Mouse (Mus musculus) neural tube, embryonic 13.5 days (tissue): ENCODE results near the gene Dkkl1. TPM values are rescaled to one million over a fixed set of nuclear protein-coding genes. Genes with fewer than 3 reads are reported as not detected.

Experiments used
- ATAC-seq: fragments of 200-750 bp; cut with Nextera tagmentation; 2 replicates; pipeline ENCODE4 v1.8.0; 2017; ENCODE audit warnings: low read depth, mild to moderate bottlenecking, moderate TSS enrichment, moderate library complexity
- H3K27ac ChIP-seq: fragments of 300-500 bp; sonication (generic); replicated peaks from 2 replicates; pipeline ENCODE4 v1.5.1; 2015; ENCODE audit warnings: moderate library complexity, mild to moderate bottlenecking, inconsistent platforms
- H3K27me3 ChIP-seq: fragments of 300-500 bp; sonication (generic); 2 replicates; pipeline ENCODE4 v1.6.1; 2015; ENCODE audit warnings: mild to moderate bottlenecking, inconsistent platforms
- H3K36me3 ChIP-seq: fragments of 300-500 bp; sonication (generic); 2 replicates; pipeline ENCODE4 v1.6.1; 2015; ENCODE audit warnings: mild to moderate bottlenecking, inconsistent platforms
- H3K4me1 ChIP-seq: fragments of 300-500 bp; sonication (generic); replicated peaks from 2 replicates; pipeline ENCODE4 v1.6.1; 2015; ENCODE audit warnings: inconsistent platforms
- H3K4me2 ChIP-seq: fragments of 300-500 bp; sonication (generic); 2 replicates; pipeline ENCODE4 v1.6.1; 2015; ENCODE audit warnings: inconsistent platforms, mild to moderate bottlenecking, moderate library complexity
- H3K4me3 ChIP-seq: fragments of 300-500 bp; sonication (generic); 2 replicates; pipeline ENCODE4 v1.5.1; 2015; ENCODE audit warnings: mild to moderate bottlenecking, inconsistent platforms
- H3K9ac ChIP-seq: fragments of 300-500 bp; sonication (generic); 2 replicates; pipeline ENCODE4 v1.6.1; 2015; ENCODE audit warnings: moderate library complexity, mild to moderate bottlenecking, inconsistent platforms
- H3K9me3 ChIP-seq: fragments of 300-500 bp; sonication (generic); 2 replicates; pipeline ENCODE4 v1.6.1; 2016; ENCODE audit warnings: inconsistent platforms
- WGBS: fragments of 180-500 bp; shearing (Covaris S2); methylation state at CpG from one replicate; pipeline ENCODE4 v1.1.7; 2015; 5-methylcytosine and 5-hydroxymethylcytosine counted together
- polyA plus RNA-seq: library from polyadenylated mRNA; unstranded; fragments of >200 nt; fragmentation: Nextera tagmentation; extraction: Ambion mirVana; gene quantifications from 2 replicates; pipeline ENCODE4 v1.2.1, GENCODE M21; 2015

Dkkl1 gene
- polyA plus RNA-seq, 1 experiment from 2014 or later = 19.8 TPM

DNA sequence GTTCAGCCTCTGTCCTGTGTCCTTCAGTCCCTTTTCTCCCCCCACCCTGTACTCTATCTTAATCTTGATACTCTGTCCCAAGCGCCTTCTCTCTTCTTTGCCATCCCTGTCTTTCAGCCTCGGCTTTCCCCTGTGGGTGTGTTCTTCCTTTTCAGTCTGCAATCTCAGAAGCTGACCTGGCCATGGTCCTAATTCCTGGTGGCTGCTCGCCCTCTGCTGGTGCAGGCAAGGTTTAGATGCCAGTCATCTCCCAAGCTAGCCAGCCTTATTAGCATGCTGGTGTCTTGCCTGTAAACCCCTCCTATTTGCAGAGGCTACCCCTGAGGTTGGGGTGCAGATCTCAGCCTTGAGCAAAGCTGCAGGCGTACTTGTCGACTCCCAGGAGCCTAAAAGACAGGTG, 13.5 kb downstream of the Dkkl1 start:
- Histone ChIP-seq H3K4me1 (peaks cover 6% of the 10 kb centered on the region; the same call in 1 of the 2 replicates), H3K27ac (no peak overlapping the region), H3K9ac (no peak overlapping the region), H3K4me3 (no peak overlapping the region), H3K9me3 (no peaks in the 10 kb centered on the region), H3K36me3 (no peaks in the 10 kb centered on the region), H3K27me3 (peaks cover 11% of the 10 kb centered on the region), H3K4me2 (no peak overlapping the region)
- WGBS = 17% methylated on average over 5 of the region's 5 CpGs
- peak; percentile 75; the same call in 1 of the 2 replicates for ATAC-seq

DNA sequence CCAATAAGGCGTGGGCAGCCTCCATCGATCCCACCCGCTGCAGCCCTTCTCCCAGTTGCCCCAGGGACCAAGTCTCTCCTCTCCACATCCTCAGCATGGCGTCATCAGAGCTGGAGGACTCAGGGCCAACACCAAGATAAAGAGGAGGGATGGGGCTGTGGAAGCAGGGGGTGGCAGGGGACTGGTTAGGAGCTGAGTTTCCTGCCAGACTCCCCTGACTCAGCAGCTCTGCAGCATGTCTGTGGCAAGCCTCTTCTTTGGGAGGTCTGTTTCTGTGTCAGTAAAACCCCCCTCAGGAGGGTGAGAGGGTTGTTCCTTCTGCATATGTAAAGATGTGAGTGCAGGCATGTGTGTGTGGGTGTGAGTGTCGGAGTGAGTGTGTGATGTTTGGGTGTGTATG, 15.0 kb downstream of the Dkkl1 start:
- H3K27ac ChIP-seq = no peak overlapping the region
- no peak overlapping the region for H3K4me3 ChIP-seq
- H3K4me2 ChIP-seq = no peak overlapping the region
- WGBS = 78% methylated on average over 5 of the region's 5 CpGs
- no peaks in the 10 kb centered on the region for H3K9me3 ChIP-seq
- peaks cover 8% of the 10 kb centered on the region; the same call in 1 of the 2 replicates for H3K4me1 ChIP-seq
- no peaks in the 10 kb centered on the region for H3K36me3 ChIP-seq
- H3K27me3 ChIP-seq = peaks cover 4% of the 10 kb centered on the region; the same call in 1 of the 2 replicates
- H3K9ac ChIP-seq = no peak overlapping the region
- ATAC-seq = no peak

DNA sequence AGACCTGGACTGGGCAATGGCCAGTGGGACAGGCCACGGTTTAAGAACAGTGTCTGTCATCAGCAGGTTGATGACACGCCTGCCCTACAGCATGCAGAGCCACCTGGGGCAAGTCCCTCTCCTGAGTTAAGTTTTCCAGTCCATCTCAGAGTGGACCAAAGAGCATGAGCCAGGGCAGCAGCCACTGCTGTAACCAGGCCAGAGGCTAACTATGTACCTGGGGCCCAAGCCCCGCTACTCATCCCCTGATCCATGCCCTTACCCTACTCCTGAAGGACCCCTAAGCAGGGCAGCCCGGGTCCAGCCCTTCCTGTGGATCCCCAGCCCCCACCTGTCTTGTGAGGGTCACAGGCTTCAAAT, 15.8 kb downstream of the Dkkl1 start:
- Histone ChIP-seq H3K9ac (no peak overlapping the region), H3K9me3 (no peaks in the 10 kb centered on the region), H3K4me3 (no peak overlapping the region), H3K27ac (no peak overlapping the region), H3K4me2 (no peak overlapping the region), H3K4me1 (peaks cover 12% of the 10 kb centered on the region; the same call in 1 of the 2 replicates), H3K36me3 (no peaks in the 10 kb centered on the region), H3K27me3 (peaks cover 7% of the 10 kb centered on the region; the same call in 1 of the 2 replicates)
- WGBS = 91% methylated on average over 4 of the region's 4 CpGs
- no peak for ATAC-seq

DNA sequence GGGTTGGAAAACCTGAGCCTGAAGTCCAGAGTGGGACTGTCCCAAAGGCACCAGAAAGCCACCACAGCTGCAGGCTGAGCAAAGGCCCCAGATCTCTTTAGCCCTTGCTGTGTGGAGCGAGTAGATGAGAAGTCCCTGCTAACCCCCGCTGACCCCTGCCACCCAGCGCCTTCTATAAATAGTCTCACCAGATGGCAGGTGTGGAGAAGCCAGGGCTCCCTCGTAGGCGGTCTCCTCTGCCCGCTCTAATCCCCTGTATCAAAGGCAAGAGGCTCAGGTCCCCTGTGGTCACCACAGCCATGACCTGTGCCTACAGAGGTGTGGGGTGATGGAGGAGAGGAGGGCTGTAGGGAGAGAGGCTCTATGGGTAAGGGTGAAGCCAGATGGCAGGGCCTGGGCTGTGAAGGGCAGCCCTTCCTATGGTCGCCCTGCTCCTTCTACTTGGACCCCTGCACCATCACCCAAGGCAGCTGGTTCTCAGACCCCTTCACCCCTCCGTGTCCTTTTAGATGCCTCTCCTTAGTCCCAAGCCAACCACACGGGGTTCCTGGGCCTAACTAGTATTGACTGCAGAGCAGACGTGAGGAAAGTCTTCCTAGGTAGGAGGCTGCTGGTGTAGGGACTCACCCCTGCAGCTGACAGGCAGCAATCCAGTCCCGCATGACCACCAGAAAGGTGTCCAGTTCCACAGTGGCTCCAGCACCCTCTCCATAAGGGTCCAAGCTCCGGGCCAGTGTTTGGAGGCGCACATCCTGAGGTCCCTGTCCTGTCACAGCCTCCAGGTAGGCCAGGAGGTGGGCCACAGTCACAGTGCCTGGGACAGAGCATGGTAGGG, 16.4 kb downstream of the Dkkl1 start:
- peaks cover 12% of the 10 kb centered on the region; the same call in 1 of the 2 replicates for H3K4me1 ChIP-seq
- no peak overlapping the region for H3K4me3 ChIP-seq
- no peak overlapping the region for H3K27ac ChIP-seq
- H3K9ac ChIP-seq = 0 out of 2 replicates have a peak overlapping the region, but pooled peaks have one; percentile 12
- no peaks in the 10 kb centered on the region for H3K36me3 ChIP-seq
- no peak overlapping the region for H3K4me2 ChIP-seq
- ATAC-seq = no peak
- peaks cover 7% of the 10 kb centered on the region; the same call in 1 of the 2 replicates for H3K27me3 ChIP-seq
- H3K9me3 ChIP-seq = no peaks in the 10 kb centered on the region
- 66% methylated on average over 13 of the region's 13 CpGs for WGBS

DNA sequence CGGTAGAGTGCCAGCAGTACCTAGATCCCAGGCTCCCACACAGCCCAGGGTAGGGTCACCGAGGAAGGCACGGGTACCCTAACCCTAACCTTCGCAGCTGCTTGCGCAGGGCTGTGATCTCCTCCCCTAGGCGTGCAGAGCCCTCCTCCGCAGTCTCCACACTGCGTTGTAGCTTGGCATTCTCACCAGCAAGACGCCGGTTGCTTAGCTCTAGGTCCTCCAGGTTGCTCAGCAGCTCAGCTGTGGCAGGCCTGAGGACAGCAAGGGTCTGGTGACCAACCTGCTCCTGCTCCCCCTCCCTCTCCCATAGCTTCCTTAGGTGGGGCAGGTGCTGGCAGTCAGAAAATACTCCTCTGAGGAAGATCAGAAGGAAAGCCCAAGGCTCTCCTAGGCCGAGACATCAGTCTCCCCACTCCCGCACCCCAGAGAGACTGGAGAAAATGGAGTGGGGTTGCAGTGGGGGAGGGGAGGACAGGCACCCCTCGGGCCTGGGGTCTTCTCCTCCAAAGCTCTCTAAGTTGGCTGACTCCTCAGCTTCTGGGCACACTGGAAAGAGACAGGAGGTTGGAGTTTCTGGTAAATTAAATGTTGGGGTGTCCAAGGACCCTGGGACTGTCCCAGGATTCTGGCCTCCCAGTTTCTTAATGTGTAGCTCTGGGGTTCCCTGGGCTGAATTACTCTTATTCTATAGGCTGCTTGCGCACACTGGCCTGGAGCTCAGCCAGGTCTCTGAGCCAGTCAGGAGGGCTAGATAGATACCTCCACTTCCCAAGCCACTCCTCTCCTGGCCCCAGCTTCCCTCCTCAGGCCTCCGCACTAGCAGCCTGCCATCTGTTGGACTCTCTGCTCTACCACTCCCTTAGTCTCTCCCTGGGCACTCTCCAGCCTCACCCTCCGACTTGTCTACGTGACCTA, 17.8 kb downstream of the Dkkl1 start:
- no peak for ATAC-seq
- Histone ChIP-seq H3K4me2 (no peak overlapping the region), H3K9ac (no peak overlapping the region), H3K27me3 (peaks cover 16% of the 10 kb centered on the region), H3K27ac (no peak overlapping the region), H3K9me3 (no peaks in the 10 kb centered on the region), H3K4me3 (no peak overlapping the region), H3K4me1 (peaks cover 12% of the 10 kb centered on the region; the same call in 1 of the 2 replicates), H3K36me3 (no peaks in the 10 kb centered on the region)
- 75% methylated on average over 17 of the region's 17 CpGs for WGBS

DNA sequence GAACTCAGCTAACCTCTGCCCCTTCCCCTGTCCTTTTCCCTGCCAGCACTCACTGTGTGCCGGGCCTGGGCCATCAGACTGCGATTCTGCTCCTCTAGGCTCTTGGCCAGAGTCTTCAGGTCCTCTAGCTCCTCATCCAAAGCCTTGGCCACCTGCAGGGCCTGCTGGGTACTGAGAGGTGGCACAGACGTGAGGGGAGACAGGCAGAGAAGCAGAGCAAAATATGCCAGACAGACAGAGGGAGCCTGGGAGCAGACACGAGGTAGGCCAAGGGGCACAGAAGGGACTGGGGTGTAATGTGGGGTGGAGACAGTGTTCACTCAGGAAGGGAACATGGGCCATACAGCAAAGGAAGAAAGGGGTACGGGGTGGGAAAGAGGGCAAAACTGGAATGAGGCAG, 18.5 kb downstream of the Dkkl1 start:
- peaks cover 19% of the 10 kb centered on the region for H3K27me3 ChIP-seq
- H3K36me3 ChIP-seq = no peaks in the 10 kb centered on the region
- peaks cover 12% of the 10 kb centered on the region; the same call in 1 of the 2 replicates for H3K4me1 ChIP-seq
- ATAC-seq = no peak
- H3K9ac ChIP-seq = 0 out of 2 replicates have a peak overlapping the region, but pooled peaks have one; percentile 17
- no peak overlapping the region for H3K4me3 ChIP-seq
- no peak overlapping the region for H3K27ac ChIP-seq
- H3K4me2 ChIP-seq = no peak overlapping the region
- H3K9me3 ChIP-seq = no peaks in the 10 kb centered on the region
- 65% methylated on average over 5 of the region's 5 CpGs for whole genome bisulfite sequencing

DNA sequence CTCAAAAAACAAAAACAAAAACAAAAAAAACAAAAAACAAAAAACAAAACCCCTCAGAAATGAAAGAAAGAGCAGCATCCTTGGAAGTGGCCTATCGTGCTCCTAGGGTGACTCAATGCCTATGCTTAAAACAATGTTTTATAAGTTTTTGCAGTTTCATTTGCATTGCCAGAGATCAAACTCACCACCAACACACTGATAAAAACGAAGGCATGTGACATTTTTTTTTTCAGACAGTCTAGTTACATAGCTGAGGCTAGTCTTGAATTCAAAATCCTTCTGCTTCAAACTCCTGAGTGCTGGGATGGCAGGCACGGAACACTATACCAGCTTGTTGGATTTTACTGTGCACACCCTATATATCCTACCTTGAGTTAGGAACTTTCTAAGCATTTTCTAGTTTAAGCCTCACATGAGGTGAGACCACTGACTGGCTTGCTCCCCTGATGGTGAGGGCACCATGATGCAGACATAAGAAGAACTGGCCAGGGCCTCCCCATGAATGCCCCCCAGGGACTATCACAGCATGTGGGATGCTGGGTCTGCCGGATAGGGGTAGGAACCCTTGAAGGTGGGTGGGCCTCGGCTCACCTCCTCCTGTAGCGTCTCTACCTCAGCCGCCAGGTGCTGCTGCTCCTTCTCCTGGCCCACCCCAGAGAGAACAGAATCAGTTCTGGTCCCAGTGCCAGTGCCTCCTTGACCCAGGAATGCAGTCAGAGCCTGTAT, 19.2 kb downstream of the Dkkl1 start:
- H3K36me3 ChIP-seq = no peaks in the 10 kb centered on the region
- ATAC-seq = no peak
- no peak overlapping the region for H3K4me3 ChIP-seq
- H3K9me3 ChIP-seq = no peaks in the 10 kb centered on the region
- H3K4me2 ChIP-seq = no peak overlapping the region
- H3K9ac ChIP-seq = no peak overlapping the region
- peaks cover 23% of the 10 kb centered on the region for H3K27me3 ChIP-seq
- no peak overlapping the region for H3K27ac ChIP-seq
- H3K4me1 ChIP-seq = peaks cover 6% of the 10 kb centered on the region; the same call in 1 of the 2 replicates
- 87% methylated on average over 7 of the region's 7 CpGs for WGBS

DNA sequence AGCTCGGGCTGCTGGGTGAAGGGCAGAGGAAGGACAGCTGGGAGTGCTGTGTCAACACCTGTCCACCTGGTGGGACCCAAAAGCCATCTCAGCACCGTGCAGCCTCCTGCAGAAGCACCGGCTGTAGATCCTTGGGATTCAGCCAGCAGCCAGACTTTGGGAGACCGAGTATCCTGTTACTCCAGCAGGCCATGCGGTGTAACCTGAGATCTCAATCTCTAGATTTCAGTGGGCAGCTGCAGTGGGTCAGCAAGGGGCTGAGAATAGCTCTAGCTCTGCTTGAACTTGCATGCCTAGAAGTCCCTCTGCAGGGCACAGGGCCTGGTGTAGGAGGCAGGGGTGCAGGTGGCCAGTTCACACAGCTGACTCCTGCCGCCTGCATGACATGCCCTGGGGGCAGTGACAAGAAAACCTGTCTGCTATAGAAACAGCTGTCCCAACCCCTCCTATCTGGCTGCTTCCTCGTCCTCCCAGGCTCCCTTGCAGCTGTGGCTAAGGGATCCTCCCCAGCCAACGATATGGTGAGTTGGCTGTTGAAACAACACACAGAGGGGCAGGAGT, 20.1 kb downstream of the Dkkl1 start:
- Histone ChIP-seq H3K4me3 (no peak overlapping the region), H3K27me3 (peaks cover 24% of the 10 kb centered on the region), H3K9ac (peak overlapping the region; percentile 5; the same call in 1 of the 2 replicates), H3K4me2 (no peak overlapping the region), H3K36me3 (no peaks in the 10 kb centered on the region), H3K27ac (no peak overlapping the region), H3K9me3 (no peaks in the 10 kb centered on the region), H3K4me1 (peaks cover 6% of the 10 kb centered on the region; the same call in 1 of the 2 replicates)
- 18% methylated on average over 8 of the region's 8 CpGs for WGBS
- ATAC-seq = no peak

DNA sequence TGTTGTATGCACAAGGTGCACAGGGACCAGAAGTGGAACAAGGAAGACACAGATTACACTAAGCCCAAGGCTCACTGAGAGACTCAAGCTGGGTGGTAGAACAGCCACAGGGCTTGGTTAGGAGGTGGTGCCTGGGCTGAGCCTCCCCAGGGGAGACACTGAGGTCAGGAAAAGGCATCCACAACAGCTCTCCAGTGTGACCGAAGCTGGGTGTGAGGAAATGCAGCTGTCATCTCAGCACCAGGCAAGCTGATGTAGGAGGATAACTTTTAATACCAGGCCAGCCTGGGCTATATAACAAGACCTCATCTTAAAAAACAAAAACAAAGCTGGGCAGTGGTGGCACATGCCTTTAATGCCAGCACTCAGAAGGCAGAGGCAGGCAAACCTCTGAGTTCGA, 20.8 kb downstream of the Dkkl1 start:
- H3K27ac ChIP-seq = no peak overlapping the region
- no peak overlapping the region for H3K4me2 ChIP-seq
- peaks cover 31% of the 10 kb centered on the region for H3K27me3 ChIP-seq
- H3K36me3 ChIP-seq = no peaks in the 10 kb centered on the region
- no peak overlapping the region for H3K4me3 ChIP-seq
- WGBS = 82% methylated on average over 2 of the region's 2 CpGs
- no peaks in the 10 kb centered on the region for H3K9me3 ChIP-seq
- no peak overlapping the region for H3K9ac ChIP-seq
- H3K4me1 ChIP-seq = peaks cover 6% of the 10 kb centered on the region; the same call in 1 of the 2 replicates
- no peak for ATAC-seq

DNA sequence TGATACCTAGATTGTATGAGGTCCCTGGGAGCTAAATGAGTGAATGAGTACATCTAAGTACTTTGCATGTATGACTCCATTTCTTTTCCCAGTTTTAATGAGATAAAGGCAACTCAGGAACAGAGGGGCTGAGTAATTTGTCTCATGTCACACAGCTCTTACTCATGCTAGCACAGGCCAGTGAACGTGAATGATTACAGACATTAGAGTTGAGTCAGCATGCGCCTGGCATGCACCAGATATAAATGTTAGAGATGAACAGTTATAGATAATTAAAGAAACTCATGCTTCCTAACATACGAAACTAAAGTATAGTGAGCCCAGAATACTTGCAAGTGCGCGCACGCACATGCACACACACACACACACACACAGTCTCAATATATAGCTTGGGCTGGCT, 21.8 kb downstream of the Dkkl1 start:
- WGBS = 93% methylated on average over 6 of the region's 6 CpGs
- no peak overlapping the region for H3K9ac ChIP-seq
- H3K27ac ChIP-seq = no peak overlapping the region
- H3K36me3 ChIP-seq = no peaks in the 10 kb centered on the region
- peaks cover 6% of the 10 kb centered on the region; the same call in 1 of the 2 replicates for H3K4me1 ChIP-seq
- no peak for ATAC-seq
- no peak overlapping the region for H3K4me3 ChIP-seq
- H3K27me3 ChIP-seq = peaks cover 41% of the 10 kb centered on the region
- no peak overlapping the region for H3K4me2 ChIP-seq
- H3K9me3 ChIP-seq = no peaks in the 10 kb centered on the region

DNA sequence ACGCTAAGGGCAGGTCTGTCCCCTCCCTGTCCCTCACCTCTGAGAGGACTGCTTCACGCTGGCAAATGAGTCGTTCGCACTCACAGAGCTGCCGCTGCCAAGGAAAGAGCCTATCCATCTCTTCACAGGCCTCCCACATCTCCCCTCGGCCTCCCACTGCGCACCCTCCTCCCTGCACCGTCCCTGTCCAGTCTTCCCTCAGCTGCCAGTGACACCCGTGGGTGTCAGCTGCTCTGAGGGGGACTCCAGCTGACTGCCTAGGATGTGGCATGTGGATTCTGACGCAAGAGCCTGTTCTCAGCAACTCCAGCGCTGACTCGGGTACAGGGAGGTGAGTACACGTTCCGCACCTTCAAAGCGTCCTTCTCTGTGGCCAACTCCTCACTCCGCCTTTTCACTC, 22.3 kb downstream of the Dkkl1 start:
- Histone ChIP-seq H3K9ac (no peak overlapping the region), H3K27me3 (peaks cover 47% of the 10 kb centered on the region)
- WGBS = 57% methylated on average over 16 of the region's 16 CpGs

More for the DNA sequence above, 22.3 kb downstream of the Dkkl1 start:
- no peak for ATAC-seq
- H3K27ac ChIP-seq = no peak overlapping the region
- no peak overlapping the region for H3K4me2 ChIP-seq
- H3K4me3 ChIP-seq = no peak overlapping the region
- no peaks in the 10 kb centered on the region for H3K9me3 ChIP-seq
- H3K36me3 ChIP-seq = no peaks in the 10 kb centered on the region
- H3K4me1 ChIP-seq = peaks cover 11% of the 10 kb centered on the region
